Mouse (Mus musculus): ENCODE results near the gene Stk39. TPM values are rescaled to one million over a fixed set of nuclear protein-coding genes. Genes with fewer than 3 reads are reported as not detected.

The Stk39 gene
- polyA plus RNA-seq, 1 experiment from 2014 or later: 53.0 TPM

- no peak overlapping the region for H3K4me2 ChIP-seq (replicated peaks; ENCODE audit: low read depth, low read length)
- DNase-seq (ENCODE audit: low spot score) (no peak), ATAC-seq (ENCODE audit: low FRiP score) (no peak)
- H3K4me3 ChIP-seq (ENCODE audit: low read depth, low read length): no peak overlapping the region
- WGBS: 95% methylated on average over 6 of the region's 6 CpGs
- no peaks in the 10 kb centered on the region for H3K4me1 ChIP-seq (replicated peaks; ENCODE audit: control insufficient read depth, insufficient read depth, low read length)
- H3K9ac ChIP-seq (ENCODE audit: low read depth, low read length): no peak overlapping the region
- H3K9me3 ChIP-seq (ENCODE audit: control insufficient read depth, low read length): no peaks in the 10 kb centered on the region
- H3K27me3 ChIP-seq (ENCODE audit: control insufficient read depth, insufficient read depth, low read length): no peaks in the 10 kb centered on the region
- no peaks in the 10 kb centered on the region for H3K36me3 ChIP-seq (ENCODE audit: control insufficient read depth, insufficient read depth, low read length)
- no peak overlapping the region for H3K27ac ChIP-seq (ENCODE audit: low read depth, low read length)
These were observed 51.8 kb downstream of the Stk39 start for GRCm38 (mm10) chr2:68420223-68420622.

GRCm38 (mm10) chr2:68419746-68420145 is 52.3 kb downstream of the Stk39 start:
- ATAC-seq (ENCODE audit: low FRiP score) (no peak), DNase-seq (ENCODE audit: low spot score) (no peak)
- H3K27me3 ChIP-seq (ENCODE audit: control insufficient read depth, insufficient read depth, low read length): no peaks in the 10 kb centered on the region
- H3K4me1 ChIP-seq (replicated peaks; ENCODE audit: control insufficient read depth, insufficient read depth, low read length): no peaks in the 10 kb centered on the region
- no peaks in the 10 kb centered on the region for H3K36me3 ChIP-seq (ENCODE audit: control insufficient read depth, insufficient read depth, low read length)
- no peaks in the 10 kb centered on the region for H3K9me3 ChIP-seq (ENCODE audit: control insufficient read depth, low read length)
- no peak overlapping the region for H3K4me2 ChIP-seq (replicated peaks; ENCODE audit: low read depth, low read length)
- WGBS: 87% methylated on average over 7 of the region's 7 CpGs
- H3K9ac ChIP-seq (ENCODE audit: low read depth, low read length): no peak overlapping the region
- no peak overlapping the region for H3K27ac ChIP-seq (ENCODE audit: low read depth, low read length)
- no peak overlapping the region for H3K4me3 ChIP-seq (ENCODE audit: low read depth, low read length)

- Histone ChIP-seq H3K4me3 (ENCODE audit: low read depth, low read length) (no peak overlapping the region), H3K9me3 (ENCODE audit: control insufficient read depth, low read length) (no peaks in the 10 kb centered on the region), H3K4me1 (replicated peaks; ENCODE audit: control insufficient read depth, insufficient read depth, low read length) (no peaks in the 10 kb centered on the region), H3K4me2 (replicated peaks; ENCODE audit: low read depth, low read length) (no peak overlapping the region), H3K36me3 (ENCODE audit: control insufficient read depth, insufficient read depth, low read length) (no peaks in the 10 kb centered on the region), H3K27ac (ENCODE audit: low read depth, low read length) (no peak overlapping the region), H3K9ac (ENCODE audit: low read depth, low read length) (no peak overlapping the region), H3K27me3 (ENCODE audit: control insufficient read depth, insufficient read depth, low read length) (no peaks in the 10 kb centered on the region)
- DNase-seq (ENCODE audit: low spot score) (no peak), ATAC-seq (ENCODE audit: low FRiP score) (no peak)
- WGBS: 95% methylated on average over 7 of the region's 7 CpGs
These were observed 52.9 kb downstream of the Stk39 start for GRCm38 (mm10) chr2:68419165-68419564.

GRCm38 (mm10) chr2:68417081-68417480 is 55.0 kb downstream of the Stk39 start:
- ATAC-seq (ENCODE audit: low FRiP score) (no peak), DNase-seq (ENCODE audit: low spot score) (no peak)
- Histone ChIP-seq H3K4me1 (replicated peaks; ENCODE audit: control insufficient read depth, insufficient read depth, low read length) (no peaks in the 10 kb centered on the region), H3K27me3 (ENCODE audit: control insufficient read depth, insufficient read depth, low read length) (no peaks in the 10 kb centered on the region), H3K36me3 (ENCODE audit: control insufficient read depth, insufficient read depth, low read length) (no peaks in the 10 kb centered on the region), H3K9ac (ENCODE audit: low read depth, low read length) (no peak overlapping the region), H3K4me3 (ENCODE audit: low read depth, low read length) (no peak overlapping the region), H3K27ac (ENCODE audit: low read depth, low read length) (no peak overlapping the region), H3K4me2 (replicated peaks; ENCODE audit: low read depth, low read length) (no peak overlapping the region), H3K9me3 (ENCODE audit: control insufficient read depth, low read length) (no peaks in the 10 kb centered on the region)
- WGBS: 93% methylated on average over 5 of the region's 5 CpGs

GRCm38 (mm10) chr2:68415691-68416090 is 56.4 kb downstream of the Stk39 start:
- no peaks in the 10 kb centered on the region for H3K4me1 ChIP-seq (replicated peaks; ENCODE audit: control insufficient read depth, insufficient read depth, low read length)
- H3K4me2 ChIP-seq (replicated peaks; ENCODE audit: low read depth, low read length): no peak overlapping the region
- H3K27ac ChIP-seq (ENCODE audit: low read depth, low read length): no peak overlapping the region
- DNase-seq (ENCODE audit: low spot score): no peak
- ATAC-seq (ENCODE audit: low FRiP score): no peak
- H3K9me3 ChIP-seq (ENCODE audit: control insufficient read depth, low read length): no peaks in the 10 kb centered on the region
- 93% methylated on average over 6 of the region's 6 CpGs for WGBS
- H3K9ac ChIP-seq (ENCODE audit: low read depth, low read length): no peak overlapping the region
- H3K4me3 ChIP-seq (ENCODE audit: low read depth, low read length): no peak overlapping the region
- no peaks in the 10 kb centered on the region for H3K36me3 ChIP-seq (ENCODE audit: control insufficient read depth, insufficient read depth, low read length)
- H3K27me3 ChIP-seq (ENCODE audit: control insufficient read depth, insufficient read depth, low read length): no peaks in the 10 kb centered on the region

- Histone ChIP-seq H3K4me2 (replicated peaks; ENCODE audit: low read depth, low read length) (no peak overlapping the region), H3K27ac (ENCODE audit: low read depth, low read length) (no peak overlapping the region), H3K36me3 (ENCODE audit: control insufficient read depth, insufficient read depth, low read length) (no peaks in the 10 kb centered on the region), H3K4me3 (ENCODE audit: low read depth, low read length) (no peak overlapping the region), H3K27me3 (ENCODE audit: control insufficient read depth, insufficient read depth, low read length) (no peaks in the 10 kb centered on the region), H3K9me3 (ENCODE audit: control insufficient read depth, low read length) (no peaks in the 10 kb centered on the region), H3K4me1 (replicated peaks; ENCODE audit: control insufficient read depth, insufficient read depth, low read length) (peaks cover 13% of the 10 kb centered on the region), H3K9ac (ENCODE audit: low read depth, low read length) (no peak overlapping the region)
- ATAC-seq (ENCODE audit: low FRiP score) (no peak), DNase-seq (ENCODE audit: low spot score) (no peak)
- WGBS: 98% methylated on average over 5 of the region's 5 CpGs
These were observed 59.9 kb downstream of the Stk39 start for GRCm38 (mm10) chr2:68412149-68412548.

- 86% methylated on average over 8 of the region's 8 CpGs for WGBS
- no peak for ATAC-seq (ENCODE audit: low FRiP score)
- Histone ChIP-seq H3K4me3 (ENCODE audit: low read depth, low read length) (no peak overlapping the region), H3K4me1 (replicated peaks; ENCODE audit: control insufficient read depth, insufficient read depth, low read length) (peaks cover 14% of the 10 kb centered on the region), H3K27me3 (ENCODE audit: control insufficient read depth, insufficient read depth, low read length) (no peaks in the 10 kb centered on the region), H3K27ac (ENCODE audit: low read depth, low read length) (no peak overlapping the region), H3K36me3 (ENCODE audit: control insufficient read depth, insufficient read depth, low read length) (no peaks in the 10 kb centered on the region), H3K9ac (ENCODE audit: low read depth, low read length) (no peak overlapping the region), H3K4me2 (replicated peaks; ENCODE audit: low read depth, low read length) (no peak overlapping the region), H3K9me3 (ENCODE audit: control insufficient read depth, low read length) (no peaks in the 10 kb centered on the region)
- DNase-seq (ENCODE audit: low spot score): no peak
These were observed 60.9 kb downstream of the Stk39 start for GRCm38 (mm10) chr2:68411201-68411600.

- H3K4me1 ChIP-seq (replicated peaks; ENCODE audit: control insufficient read depth, insufficient read depth, low read length): peaks cover 18% of the 10 kb centered on the region
- no peaks in the 10 kb centered on the region for H3K27me3 ChIP-seq (ENCODE audit: control insufficient read depth, insufficient read depth, low read length)
- no peak overlapping the region for H3K27ac ChIP-seq (ENCODE audit: low read depth, low read length)
- H3K36me3 ChIP-seq (ENCODE audit: control insufficient read depth, insufficient read depth, low read length): no peaks in the 10 kb centered on the region
- DNase-seq (ENCODE audit: low spot score) (no peak), ATAC-seq (ENCODE audit: low FRiP score) (no peak)
- no peak overlapping the region for H3K9ac ChIP-seq (ENCODE audit: low read depth, low read length)
- H3K4me2 ChIP-seq (replicated peaks; ENCODE audit: low read depth, low read length): no peak overlapping the region
- 88% methylated on average over 12 of the region's 12 CpGs for WGBS
- no peaks in the 10 kb centered on the region for H3K9me3 ChIP-seq (ENCODE audit: control insufficient read depth, low read length)
- no peak overlapping the region for H3K4me3 ChIP-seq (ENCODE audit: low read depth, low read length)
These were observed 62.3 kb downstream of the Stk39 start for GRCm38 (mm10) chr2:68409640-68410215.

GRCm38 (mm10) chr2:68408271-68408980 is 63.6 kb downstream of the Stk39 start:
- no peaks in the 10 kb centered on the region for H3K36me3 ChIP-seq (ENCODE audit: control insufficient read depth, insufficient read depth, low read length)
- no peaks in the 10 kb centered on the region for H3K9me3 ChIP-seq (ENCODE audit: control insufficient read depth, low read length)
- H3K9ac ChIP-seq (ENCODE audit: low read depth, low read length): no peak overlapping the region
- H3K4me3 ChIP-seq (ENCODE audit: low read depth, low read length): no peak overlapping the region
- H3K27ac ChIP-seq (ENCODE audit: low read depth, low read length): no peak overlapping the region
- ATAC-seq (ENCODE audit: low FRiP score) (no peak), DNase-seq (ENCODE audit: low spot score) (no peak)
- H3K4me2 ChIP-seq (replicated peaks; ENCODE audit: low read depth, low read length): no peak overlapping the region
- peaks cover 18% of the 10 kb centered on the region for H3K4me1 ChIP-seq (replicated peaks; ENCODE audit: control insufficient read depth, insufficient read depth, low read length)
- WGBS: 62% methylated on average over 17 of the region's 17 CpGs
- no peaks in the 10 kb centered on the region for H3K27me3 ChIP-seq (ENCODE audit: control insufficient read depth, insufficient read depth, low read length)
